Mouse (Mus musculus) liver, adult 2 months (tissue): Measurements from ENCODE around the gene Ralgds.

Experiments used
- CTCF ChIP-seq: fragments of 200-500 bp; IDR thresholded peaks from 2 replicates; pipeline ENCODE4 v1.5.1; 2011; ENCODE audit warnings: low read depth, low read length, control low read depth
- POLR2A ChIP-seq: fragments of 200-500 bp; IDR thresholded peaks from 2 replicates; pipeline ENCODE4 v1.6.1; 2011; ENCODE audit warnings: low read length, control low read depth; ENCODE audit not compliant: insufficient read depth; ENCODE audit errors: extremely low read depth

GRCm38 (mm10) chr2:28520581-28520980 lies 7.7 kb downstream of the Ralgds start:
- TF ChIP-seq CTCF (no peak), POLR2A (no peak)
